Mouse (Mus musculus): Measurements from ENCODE around the gene Lin54. TPM values are rescaled to one million over a fixed set of nuclear protein-coding genes. Genes with fewer than 3 reads are reported as not detected.

The Lin54 gene
- total RNA-seq, 2 experiments from 2014 or later: 16.2 to 19.0 TPM

DNA sequence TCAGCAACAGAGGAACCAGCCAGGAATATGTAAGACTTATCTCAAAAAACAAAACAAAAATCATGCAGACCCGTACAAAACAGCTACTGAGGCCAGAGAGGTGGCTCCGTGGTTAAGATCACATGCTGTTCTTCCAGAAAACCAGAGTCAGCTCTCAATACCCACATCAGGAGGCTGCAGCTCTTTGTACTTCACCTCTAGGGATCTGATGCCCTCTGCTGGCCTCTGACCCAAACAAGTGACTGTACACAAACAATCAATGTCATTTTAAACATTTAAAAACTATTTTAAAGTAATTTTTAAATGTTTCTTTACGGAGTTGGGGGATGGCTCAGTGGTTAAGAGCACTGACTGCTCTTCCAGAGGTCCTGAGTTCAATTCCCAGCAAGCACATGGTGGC lies 24.1 kb downstream of the Lin54 start:
- no peak for DNase-seq (ENCODE audit: low spot score in 2 of 2)
- TF ChIP-seq CTCF (conservative IDR thresholded peaks at IDR 0.05): peak; percentile 36
- no peak overlapping the region for H3K27ac ChIP-seq
- H3K4me3 ChIP-seq: no peak overlapping the region

- H3K4me3 ChIP-seq: no peak overlapping the region
- no peak overlapping the region for H3K27ac ChIP-seq
- DNase-seq (ENCODE audit: low spot score in 2 of 2): no peak
- no peak for TF ChIP-seq CTCF (conservative IDR thresholded peaks at IDR 0.05)
Measured at GRCm38 (mm10) chr5:100467336-100467735, 33.1 kb downstream of the Lin54 start.

- no peak for DNase-seq (ENCODE audit: low spot score in 2 of 2)
- Histone ChIP-seq H3K27ac (no peak overlapping the region), H3K4me3 (no peak overlapping the region)
- no peak for TF ChIP-seq CTCF (conservative IDR thresholded peaks at IDR 0.05)
Measured at GRCm38 (mm10) chr5:100466624-100467023, 33.8 kb downstream of the Lin54 start.

DNA sequence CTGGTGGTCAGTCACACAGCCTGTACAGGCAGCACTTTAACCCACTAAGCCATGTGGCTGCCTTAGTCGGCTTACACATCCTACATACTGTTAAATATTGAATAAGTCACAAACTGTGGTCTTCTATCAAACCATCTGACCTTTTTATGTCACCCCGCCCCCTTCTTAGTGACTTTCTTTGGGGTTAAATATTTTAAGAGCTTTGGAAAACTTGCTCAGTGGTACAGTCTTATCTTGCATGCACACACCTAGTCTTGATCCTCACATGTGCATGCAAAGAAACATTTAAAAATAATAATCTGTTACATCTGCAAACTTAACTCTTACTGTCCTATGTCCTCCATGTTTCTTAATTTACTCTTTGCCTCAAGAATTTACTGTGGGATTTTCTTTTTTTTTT lies 38.1 kb downstream of the Lin54 start:
- no peak for TF ChIP-seq CTCF (conservative IDR thresholded peaks at IDR 0.05)
- H3K27ac ChIP-seq: no peak overlapping the region
- no peak overlapping the region for H3K4me3 ChIP-seq
- no peak for DNase-seq (ENCODE audit: low spot score in 2 of 2)

- Histone ChIP-seq H3K4me3 (no peak overlapping the region), H3K27ac (no peak overlapping the region)
- TF ChIP-seq CTCF (conservative IDR thresholded peaks at IDR 0.05): no peak
- DNase-seq (ENCODE audit: low spot score in 2 of 2): no peak
Measured at GRCm38 (mm10) chr5:100461526-100461925, 38.9 kb downstream of the Lin54 start.

- no peak for DNase-seq (ENCODE audit: low spot score in 2 of 2)
- Histone ChIP-seq H3K27ac (no peak overlapping the region), H3K4me3 (no peak overlapping the region)
- no peak for TF ChIP-seq CTCF (conservative IDR thresholded peaks at IDR 0.05)
Measured at GRCm38 (mm10) chr5:100459468-100459867, 41.0 kb downstream of the Lin54 start.

DNA sequence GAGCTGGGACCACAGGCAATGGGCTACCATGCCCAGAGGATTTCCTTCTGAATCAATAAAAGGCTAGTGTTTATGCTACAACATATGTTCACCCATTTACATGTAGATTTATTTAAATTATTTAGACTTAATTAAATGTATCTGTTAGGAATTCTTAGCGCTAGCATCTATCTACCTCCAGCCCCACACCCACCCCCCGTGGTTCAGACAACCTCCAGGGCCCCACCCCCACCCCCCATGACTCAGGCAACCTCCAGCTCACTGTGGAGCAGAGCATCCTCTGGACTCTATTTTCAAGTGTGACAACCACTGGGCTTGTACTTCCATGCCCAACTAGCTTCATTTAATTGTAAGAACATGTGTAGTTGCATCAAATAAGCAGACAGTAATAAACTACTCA lies 48.6 kb downstream of the Lin54 start:
- no peak for DNase-seq (ENCODE audit: low spot score in 2 of 2)
- no peak for TF ChIP-seq CTCF (conservative IDR thresholded peaks at IDR 0.05)
- Histone ChIP-seq H3K27ac (no peak overlapping the region), H3K4me3 (no peak overlapping the region)

DNA sequence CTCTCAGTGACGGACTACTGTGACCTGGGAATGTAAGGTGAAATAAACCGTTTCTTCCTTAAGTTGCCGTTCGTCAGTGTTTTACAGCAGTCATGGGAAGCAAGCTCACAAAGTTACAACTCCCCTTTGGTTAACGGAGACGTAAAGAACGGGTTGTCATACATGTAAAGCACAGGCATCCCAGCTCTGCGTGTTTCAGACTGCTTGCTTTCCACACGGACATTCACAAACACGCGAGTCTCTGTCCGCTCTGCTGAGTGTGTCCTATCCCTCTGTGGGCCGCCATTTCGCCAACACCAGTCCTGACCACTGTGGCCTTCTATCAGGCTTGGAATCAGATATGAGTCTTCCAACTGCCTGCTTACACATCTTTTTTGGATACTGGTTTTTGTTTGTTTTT lies 61.6 kb downstream of the Lin54 start:
- no peak for DNase-seq (ENCODE audit: low spot score in 2 of 2)
- Histone ChIP-seq H3K4me3 (no peak overlapping the region), H3K27ac (no peak overlapping the region)
- TF ChIP-seq CTCF (conservative IDR thresholded peaks at IDR 0.05): no peak

GRCm38 (mm10) chr5:100437917-100438316 lies 62.5 kb downstream of the Lin54 start:
- Histone ChIP-seq H3K4me3 (no peak overlapping the region), H3K27ac (no peak overlapping the region)
- TF ChIP-seq CTCF (conservative IDR thresholded peaks at IDR 0.05): no peak
- no peak for DNase-seq (ENCODE audit: low spot score in 2 of 2)

GRCm38 (mm10) chr5:100437086-100437485 lies 63.4 kb downstream of the Lin54 start:
- DNase-seq (ENCODE audit: low spot score in 2 of 2): no peak

GRCm38 (mm10) chr5:100430966-100431365 lies 69.5 kb downstream of the Lin54 start:
- no peak for DNase-seq (ENCODE audit: low spot score in 2 of 2)
- no peak for TF ChIP-seq CTCF (conservative IDR thresholded peaks at IDR 0.05)
- Histone ChIP-seq H3K27ac (no peak overlapping the region), H3K4me3 (no peak overlapping the region)

More at GRCm38 (mm10) chr5:100437086-100437485, 63.4 kb downstream of the Lin54 start:
- peak; percentile 41 for TF ChIP-seq CTCF (conservative IDR thresholded peaks at IDR 0.05)
- no peak overlapping the region for H3K27ac ChIP-seq
- no peak overlapping the region for H3K4me3 ChIP-seq

DNA sequence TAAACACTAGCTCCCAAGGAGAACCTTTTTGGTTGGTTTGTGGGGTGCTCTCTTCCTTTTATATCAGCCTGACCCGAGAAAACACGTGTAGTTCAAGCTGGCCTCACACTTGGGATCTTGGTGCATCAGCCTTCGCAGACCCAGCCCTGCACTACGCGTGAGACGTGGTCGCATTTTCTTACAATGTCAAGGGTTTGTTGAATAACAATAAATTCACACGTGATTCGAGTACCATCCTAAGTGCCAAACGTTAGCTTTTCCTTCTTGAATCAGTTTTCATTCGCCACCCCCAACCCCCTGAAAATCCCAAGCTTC lies 70.4 kb downstream of the Lin54 start:
- DNase-seq (ENCODE audit: low spot score in 2 of 2): no peak
- TF ChIP-seq CTCF (conservative IDR thresholded peaks at IDR 0.05): no peak
- H3K27ac ChIP-seq: peak overlapping the region; percentile 93
- H3K4me3 ChIP-seq: peak overlapping the region; percentile 80

- Histone ChIP-seq H3K4me3 (peak overlapping the region; percentile 80), H3K27ac (peak overlapping the region; percentile 93)
- TF ChIP-seq CTCF (conservative IDR thresholded peaks at IDR 0.05): no peak
- peak; percentile 90 to 95 for DNase-seq (ENCODE audit: low spot score in 2 of 2)
Measured at GRCm38 (mm10) chr5:100429344-100430075, 70.9 kb downstream of the Lin54 start.

DNA sequence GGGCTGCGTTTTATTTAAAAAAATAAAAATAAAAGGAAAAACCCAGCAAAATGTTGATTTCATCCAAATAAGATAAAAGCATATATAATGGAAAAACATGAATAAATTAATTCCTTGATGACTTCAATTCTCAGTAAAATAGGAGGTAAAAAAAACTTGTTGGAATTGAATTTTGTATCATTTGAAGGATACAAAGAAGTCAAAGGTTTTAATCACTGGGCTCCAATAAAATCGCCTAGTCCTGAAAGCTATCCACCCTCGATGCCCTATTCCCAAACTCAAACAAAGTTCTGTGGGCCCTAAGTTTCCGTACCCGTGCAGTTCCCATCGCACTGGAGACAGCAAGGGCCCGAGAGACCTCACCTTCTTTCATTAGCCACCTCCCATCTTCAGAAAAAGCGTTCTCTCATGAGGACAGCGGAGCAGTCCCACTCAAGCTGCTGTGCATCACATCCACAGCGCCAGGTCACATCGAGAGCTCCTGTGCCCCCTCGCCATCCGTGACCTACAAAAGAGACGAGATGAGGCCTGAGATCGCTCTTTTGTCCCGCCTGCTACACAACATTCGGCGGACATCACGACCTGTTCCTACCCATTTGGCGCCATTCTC lies 71.6 kb downstream of the Lin54 start:
- peak overlapping the region; percentile 80 for H3K4me3 ChIP-seq
- H3K27ac ChIP-seq: peak overlapping the region; percentile 93
- DNase-seq (ENCODE audit: low spot score in 2 of 2): no peak
- no peak for TF ChIP-seq CTCF (conservative IDR thresholded peaks at IDR 0.05)
